Mouse (Mus musculus) erythroid progenitor cell, adult 5-6 weeks (primary cell): ENCODE data around the gene Zfp182. TPM values are rescaled to one million over a fixed set of nuclear protein-coding genes. Genes with fewer than 3 reads are reported as not detected.

ENCODE experiments used
- ATAC-seq: replicated peaks from 2 replicates; pipeline ENCODE4 v1.8.0; 2016; ENCODE audit warnings: moderate number of reproducible peaks, mild to moderate bottlenecking, moderate TSS enrichment, inconsistent platforms; ENCODE audit not compliant: poor library complexity, low FRiP score, severe bottlenecking
- total RNA-seq, 2 experiments: library from RNA; stranded (forward) in 1 of 2; stranded (reverse) in 1 of 2; fragments of 150-400 nt in 1 of 2; fragments of 186-747, 209-891 nt in 1 of 2; gene quantifications; 2 replicates each; pipeline versions ENCODE4 v1.2.3 to v1.2.4; 2015 to 2017; ENCODE audit warnings: low replicate concordance in 2 of 2

Gene Zfp182
- total RNA-seq (2015; ENCODE audit: low replicate concordance) (10.5 and 16.6 TPM in 2 replicates), total RNA-seq (2017; ENCODE audit: low replicate concordance) (7.2 and 8.9 TPM in 2 replicates)

- ATAC-seq = peak; percentile 100
These were observed at the start of gene Zfp182 for GRCm38 (mm10) chrX:21061866-21062543. Zfp182 (minus strand) TSS chrX:21062316.

GRCm38 (mm10) chrX:21089867-21090239, 27.7 kb upstream of the Zfp182 start:
- ATAC-seq = no peak

GRCm38 (mm10) chrX:21088983-21089866, 27.1 kb upstream of the Zfp182 start, which contains the start of gene Zfp300:
Zfp300 (minus strand) TSS chrX:21089527.
- ATAC-seq = no peak

GRCm38 (mm10) chrX:21088645-21088982, 26.5 kb upstream of the Zfp182 start:
- ATAC-seq = no peak

- no peak for ATAC-seq
These were observed 6.0 kb upstream of the Zfp182 start, which contains the start of gene Spaca5 for GRCm38 (mm10) chrX:21068106-21068505. Spaca5 (plus strand) TSS chrX:21068406.

GRCm38 (mm10) chrX:21062544-21062890, 401 bp upstream of the Zfp182 start:
- ATAC-seq = no peak

GRCm38 (mm10) chrX:21061460-21061859, 656 bp downstream of the Zfp182 start:
- peak; percentile 68 for ATAC-seq

- ATAC-seq = no peak
These were observed 81.2 kb downstream of the Zfp182 start for GRCm38 (mm10) chrX:20980901-20981300.

Other genes starting within 250 kb of the Zfp182 start
- not detected in 2 replicates for gene Timp1, start 192.2 kb downstream of the Zfp182 start, total RNA-seq (2015; ENCODE audit: low replicate concordance)
- not detected in 2 replicates for gene Timp1, start 192.2 kb downstream of the Zfp182 start, total RNA-seq (2017; ENCODE audit: low replicate concordance)
- 1.3 and 1.8 TPM in 2 replicates for gene Syn1, start 141.3 kb downstream of the Zfp182 start, total RNA-seq (2015; ENCODE audit: low replicate concordance)
- not detected in 2 replicates for gene Syn1, start 141.3 kb downstream of the Zfp182 start, total RNA-seq (2017; ENCODE audit: low replicate concordance)
- 31.4 and 34.8 TPM in 2 replicates for gene Cfp, start 130.8 kb downstream of the Zfp182 start, total RNA-seq (2015; ENCODE audit: low replicate concordance)
- gene Cfp, start 130.8 kb downstream of the Zfp182 start, total RNA-seq (2017; ENCODE audit: low replicate concordance) = 13.2 and 19.8 TPM in 2 replicates
- gene Elk1, start 111.7 kb downstream of the Zfp182 start, total RNA-seq (2015; ENCODE audit: low replicate concordance) = 1.4 and 2.5 TPM in 2 replicates
- 0.53 and 2.1 TPM in 2 replicates for gene Elk1, start 111.7 kb downstream of the Zfp182 start, total RNA-seq (2017; ENCODE audit: low replicate concordance)
- 10.1 and 26.7 TPM in 2 replicates for gene Uxt, start 100.3 kb downstream of the Zfp182 start, total RNA-seq (2015; ENCODE audit: low replicate concordance)
- gene Uxt, start 100.3 kb downstream of the Zfp182 start, total RNA-seq (2017; ENCODE audit: low replicate concordance) = 5.7 and 17.1 TPM in 2 replicates
- not detected in 2 replicates for gene Spaca5, start 6.1 kb upstream of the Zfp182 start, total RNA-seq (2015; ENCODE audit: low replicate concordance)
- gene Spaca5, start 6.1 kb upstream of the Zfp182 start, total RNA-seq (2017; ENCODE audit: low replicate concordance) = not detected in 2 replicates
- not detected in 2 replicates for gene Zfp300, start 27.2 kb upstream of the Zfp182 start, total RNA-seq (2015; ENCODE audit: low replicate concordance)
- gene Zfp300, start 27.2 kb upstream of the Zfp182 start, total RNA-seq (2017; ENCODE audit: low replicate concordance) = not detected in 2 replicates
- gene Ssxa1, start 53.5 kb upstream of the Zfp182 start, total RNA-seq (2015; ENCODE audit: low replicate concordance) = not detected in 2 replicates
- not detected in 2 replicates for gene Ssxa1, start 53.5 kb upstream of the Zfp182 start, total RNA-seq (2017; ENCODE audit: low replicate concordance)
- gene Gm21876, start 113.3 kb upstream of the Zfp182 start, total RNA-seq (2015; ENCODE audit: low replicate concordance) = not detected in 2 replicates
- gene Gm21876, start 113.3 kb upstream of the Zfp182 start, total RNA-seq (2017; ENCODE audit: low replicate concordance) = not detected in 2 replicates